Mouse (Mus musculus) liver, adult 2 months (tissue): ENCODE data around the gene Rer1. TPM values are rescaled to one million over a fixed set of nuclear protein-coding genes. Genes with fewer than 3 reads are reported as not detected.
"Not testable (repeated sequence)": the region's sequence is repeated elsewhere in the genome, so short reads cannot be mapped to it uniquely, and the experiment has no call there.

ENCODE experiments used
- DNase-seq: peaks from one replicate; pipeline ENCODE4 v3.0.0-alpha.2; 2011; ENCODE audit warnings: low read depth, low spot score; ENCODE audit errors: extremely low read depth
- H3K27ac ChIP-seq: fragments of 200-500 bp; replicated peaks from 2 replicates; pipeline ENCODE4 v1.5.1; 2012; ENCODE audit warnings: low read depth, mild to moderate bottlenecking, control low read depth, inconsistent platforms, low read length; ENCODE audit not compliant: insufficient read depth
- H3K27me3 ChIP-seq: fragments of 200-500 bp; 2 replicates; pipeline ENCODE4 v1.6.1; 2012; ENCODE audit warnings: mild to moderate bottlenecking, moderate library complexity, low read length, inconsistent platforms; ENCODE audit not compliant: control insufficient read depth, insufficient read depth
- H3K36me3 ChIP-seq: fragments of 200-500 bp; 2 replicates; pipeline ENCODE4 v1.6.1; 2012; ENCODE audit warnings: low read length, inconsistent platforms; ENCODE audit not compliant: control insufficient read depth, insufficient read depth
- H3K4me1 ChIP-seq: fragments of 200-500 bp; 2 replicates; pipeline ENCODE4 v1.6.1; 2011; ENCODE audit warnings: low read length; ENCODE audit not compliant: control insufficient read depth, insufficient read depth
- H3K4me3 ChIP-seq: fragments of 200-500 bp; 2 replicates; pipeline ENCODE4 v1.5.1; 2011; ENCODE audit warnings: low read depth, mild to moderate bottlenecking, control low read depth, low read length, moderate library complexity; ENCODE audit not compliant: insufficient read depth
- H3K79me2 ChIP-seq: fragments of 200-500 bp; 2 replicates; pipeline ENCODE4 v1.6.1; 2012; ENCODE audit warnings: inconsistent platforms, mild to moderate bottlenecking, low read length, moderate library complexity; ENCODE audit not compliant: control insufficient read depth, insufficient read depth
- H3K9ac ChIP-seq: fragments of 200-500 bp; 2 replicates; pipeline ENCODE4 v1.6.1; 2012; ENCODE audit warnings: low read depth, mild to moderate bottlenecking, control low read depth, inconsistent platforms, low read length
- CTCF ChIP-seq: fragments of 200-500 bp; IDR thresholded peaks from 2 replicates; pipeline ENCODE4 v1.5.1; 2011; ENCODE audit warnings: low read depth, low read length, control low read depth
- POLR2A ChIP-seq: fragments of 200-500 bp; IDR thresholded peaks from 2 replicates; pipeline ENCODE4 v1.6.1; 2011; ENCODE audit warnings: low read length, control low read depth; ENCODE audit not compliant: insufficient read depth; ENCODE audit errors: extremely low read depth
- WGBS: fragments of 180-500 bp; shearing (Covaris S2); methylation state at CpG from one replicate; pipeline ENCODE4 v1.1.7; 2018; 5-methylcytosine and 5-hydroxymethylcytosine counted together
- polyA plus RNA-seq: library from polyadenylated mRNA; depleted of rRNA; stranded (reverse); fragments of >200 nt; gene quantifications from 2 replicates; pipeline ENCODE4 v1.2.3, GENCODE M21; 2012
- total RNA-seq: library from RNA; depleted of rRNA; stranded (reverse); fragments of >200 nt; gene quantifications from 2 replicates; pipeline ENCODE4 v1.2.3, GENCODE M21; 2014

The Rer1 gene
- total and polyA plus RNA-seq, 2 experiments = 84.3 to 135 TPM

DNA sequence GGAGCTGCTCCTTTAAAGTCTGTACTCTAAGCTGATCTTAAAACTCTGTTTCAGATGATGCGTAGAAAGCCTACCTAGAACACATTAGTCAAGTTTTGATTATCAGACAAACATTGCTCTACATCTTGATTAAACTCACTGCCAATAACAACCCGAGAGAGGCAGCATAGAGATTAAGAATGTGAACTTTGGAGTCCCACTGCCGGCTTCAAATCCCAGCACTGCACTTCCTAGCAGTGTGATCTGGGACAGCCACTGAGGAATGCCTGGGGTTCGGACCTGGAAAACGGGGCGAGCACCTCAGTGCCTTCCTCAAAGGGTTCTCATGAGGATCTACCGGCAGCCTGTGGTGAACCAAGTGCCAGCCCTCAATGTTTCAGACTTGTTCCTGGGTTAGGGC is 1.8 kb downstream of the Rer1 start:
- peak overlapping the region; percentile 65 for H3K9ac ChIP-seq
- no peaks in the 10 kb centered on the region for H3K27me3 ChIP-seq
- peak; percentile 78 for DNase-seq
- peaks cover 18% of the 10 kb centered on the region for H3K36me3 ChIP-seq
- H3K4me3 ChIP-seq = peak overlapping the region; percentile 15; the same call in 1 of the 2 replicates
- no peak for TF ChIP-seq CTCF
- TF ChIP-seq POLR2A = no peak
- WGBS = 19% methylated on average over 7 of the region's 7 CpGs
- peak overlapping the region; percentile 87 for H3K27ac ChIP-seq
- peaks cover 29% of the 10 kb centered on the region for H3K79me2 ChIP-seq
- peaks cover 30% of the 10 kb centered on the region for H3K4me1 ChIP-seq

DNA sequence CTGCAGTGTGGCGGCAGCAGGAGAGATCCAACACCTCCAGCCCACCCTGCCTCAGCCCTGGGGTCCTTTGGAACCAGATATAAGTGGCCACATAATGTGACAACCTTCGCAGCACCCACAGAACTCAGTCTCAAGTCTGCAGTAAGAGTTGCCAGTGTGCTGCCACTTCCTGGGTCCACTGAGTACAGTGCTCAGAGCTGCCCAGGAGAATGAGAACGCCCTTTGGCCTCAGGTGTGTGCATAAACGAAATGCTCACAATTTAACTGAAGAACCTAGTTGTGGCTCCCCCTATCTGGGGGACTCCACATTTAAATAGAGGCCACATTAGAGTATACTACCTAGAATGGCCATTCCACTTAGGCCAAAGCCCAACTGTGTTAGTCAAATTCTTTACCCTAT is 2.6 kb downstream of the Rer1 start:
- TF ChIP-seq CTCF = no peak
- TF ChIP-seq POLR2A = no peak
- DNase-seq = peak; percentile 74
- 39% methylated on average over 4 of the region's 4 CpGs for WGBS
- H3K9ac ChIP-seq = peak overlapping the region; percentile 39; the same call in 1 of the 2 replicates
- H3K4me3 ChIP-seq = no peak overlapping the region
- H3K27ac ChIP-seq = peak overlapping the region; percentile 42
- peaks cover 18% of the 10 kb centered on the region for H3K36me3 ChIP-seq
- H3K27me3 ChIP-seq = no peaks in the 10 kb centered on the region
- peaks cover 29% of the 10 kb centered on the region for H3K79me2 ChIP-seq
- peaks cover 30% of the 10 kb centered on the region for H3K4me1 ChIP-seq

- Histone ChIP-seq H3K4me1 (peaks cover 28% of the 10 kb centered on the region), H3K27me3 (no peaks in the 10 kb centered on the region), H3K9ac (no peak overlapping the region), H3K4me3 (no peak overlapping the region), H3K79me2 (peaks cover 21% of the 10 kb centered on the region), H3K36me3 (peaks cover 30% of the 10 kb centered on the region), H3K27ac (no peak overlapping the region)
- 87% methylated on average over 6 of the region's 6 CpGs for WGBS
- no peak for TF ChIP-seq POLR2A
- DNase-seq = no peak
These were observed 6.5 kb downstream of the Rer1 start for GRCm38 (mm10) chr4:155079666-155080065.

- H3K27me3 ChIP-seq, H3K27ac ChIP-seq, DNase-seq, H3K9ac ChIP-seq, H3K4me3 ChIP-seq: not testable (repeated sequence)
- Histone ChIP-seq H3K36me3 (peaks cover 32% of the 10 kb centered on the region), H3K4me1 (peaks cover 22% of the 10 kb centered on the region), H3K79me2 (peaks cover 18% of the 10 kb centered on the region)
- WGBS = 87% methylated on average over 10 of the region's 10 CpGs
These were observed 7.4 kb downstream of the Rer1 start for GRCm38 (mm10) chr4:155078808-155079207.

GRCm38 (mm10) chr4:155076677-155077076 is 9.5 kb downstream of the Rer1 start:
- H3K79me2 ChIP-seq = peaks cover 4% of the 10 kb centered on the region; the same call in 1 of the 2 replicates
- H3K9ac ChIP-seq = no peak overlapping the region
- no peaks in the 10 kb centered on the region for H3K27me3 ChIP-seq
- H3K27ac ChIP-seq = no peak overlapping the region
- peaks cover 37% of the 10 kb centered on the region for H3K36me3 ChIP-seq
- 65% methylated on average over 9 of the region's 9 CpGs for WGBS
- no peak for DNase-seq
- H3K4me3 ChIP-seq = no peak overlapping the region
- peaks cover 11% of the 10 kb centered on the region for H3K4me1 ChIP-seq
- TF ChIP-seq CTCF (no peak), POLR2A (no peak)

DNA sequence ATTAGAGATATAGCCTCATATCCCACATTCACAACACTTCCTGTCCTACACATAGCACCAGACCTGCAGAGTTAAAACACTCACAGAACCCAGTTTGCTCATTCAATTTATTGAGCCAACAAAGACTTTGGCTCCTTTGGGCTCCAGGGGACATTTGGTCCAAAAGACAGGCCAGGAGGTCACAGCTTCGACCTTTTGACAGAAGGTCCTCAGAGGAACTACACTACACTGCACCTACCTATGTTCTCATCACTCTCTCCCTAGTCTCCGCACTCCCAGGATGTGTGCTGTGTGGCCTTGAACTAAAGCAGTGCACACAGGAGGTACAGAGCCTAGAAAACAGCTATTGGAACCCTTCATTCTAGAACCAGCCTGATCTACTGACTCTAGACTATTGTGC is 10.4 kb downstream of the Rer1 start:
- DNase-seq = peak; percentile 85
- H3K9ac ChIP-seq = no peak overlapping the region
- H3K4me1 ChIP-seq = peaks cover 11% of the 10 kb centered on the region
- no peak overlapping the region for H3K27ac ChIP-seq
- H3K27me3 ChIP-seq = no peaks in the 10 kb centered on the region
- no peak overlapping the region for H3K4me3 ChIP-seq
- H3K36me3 ChIP-seq = peaks cover 41% of the 10 kb centered on the region
- WGBS = 29% methylated on average over 2 of the region's 2 CpGs
- peaks cover 4% of the 10 kb centered on the region; the same call in 1 of the 2 replicates for H3K79me2 ChIP-seq
- TF ChIP-seq CTCF (no peak), POLR2A (no peak)
